Mouse (Mus musculus) c-Kit-positive CD71-positive TER-119-negative erythroid progenitor cells, embryonic 14.5 days (primary cell): ENCODE results near the gene St7l.
A peak's percentile ranks its signal among the peaks of the same experiment; 100 is the strongest.

Source experiments
- DNase-seq: peaks from one replicate; pipeline ENCODE4 v3.0.0-alpha.2; 2013; ENCODE audit warnings: low read depth

Gene St7l

DNA sequence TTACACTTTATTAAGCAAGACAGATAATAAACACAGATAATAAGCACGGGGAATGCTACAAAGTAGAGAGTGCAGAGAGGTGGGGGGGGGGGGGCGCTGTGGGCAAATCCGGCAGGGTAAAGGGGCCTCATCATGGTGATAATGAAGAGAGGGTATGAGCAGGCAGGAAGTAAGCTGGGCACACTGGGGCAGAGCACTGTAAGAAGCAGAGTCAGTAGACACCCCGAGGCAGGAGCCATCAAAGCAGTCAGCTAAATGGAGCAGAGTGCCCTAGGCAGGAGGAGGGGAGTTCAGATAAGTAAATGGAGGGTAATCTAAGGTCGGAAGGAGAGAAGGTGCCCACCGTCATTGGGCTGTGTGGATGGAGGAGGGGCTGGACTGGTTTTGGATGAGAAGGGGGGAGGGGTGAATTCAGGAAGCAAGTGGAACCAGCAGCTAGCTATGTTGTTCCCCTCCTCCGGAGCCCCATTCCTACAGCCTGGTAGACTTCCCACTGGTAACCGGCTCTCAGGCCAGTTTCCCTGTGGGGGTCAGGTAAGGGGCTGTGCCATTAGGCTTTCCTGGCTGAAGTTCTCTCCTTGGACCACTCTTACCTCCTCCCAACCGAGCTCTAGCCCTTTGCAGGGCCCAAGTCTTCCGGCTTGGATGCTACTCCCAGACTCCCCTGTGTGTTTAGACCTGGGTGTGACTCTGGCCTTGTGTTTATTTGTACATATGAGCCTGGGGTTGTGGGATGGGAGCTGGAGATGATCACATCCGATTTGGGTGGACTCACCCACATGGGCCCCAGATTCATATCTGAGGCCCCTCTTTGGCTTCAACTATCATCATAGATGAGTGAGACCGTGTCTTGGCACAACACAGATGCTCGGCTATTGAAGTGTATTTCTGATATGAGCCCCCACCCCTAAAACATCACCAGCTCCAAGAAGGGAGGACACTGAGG lies 99.8 kb downstream of the St7l start:
- no peak for DNase-seq

DNA sequence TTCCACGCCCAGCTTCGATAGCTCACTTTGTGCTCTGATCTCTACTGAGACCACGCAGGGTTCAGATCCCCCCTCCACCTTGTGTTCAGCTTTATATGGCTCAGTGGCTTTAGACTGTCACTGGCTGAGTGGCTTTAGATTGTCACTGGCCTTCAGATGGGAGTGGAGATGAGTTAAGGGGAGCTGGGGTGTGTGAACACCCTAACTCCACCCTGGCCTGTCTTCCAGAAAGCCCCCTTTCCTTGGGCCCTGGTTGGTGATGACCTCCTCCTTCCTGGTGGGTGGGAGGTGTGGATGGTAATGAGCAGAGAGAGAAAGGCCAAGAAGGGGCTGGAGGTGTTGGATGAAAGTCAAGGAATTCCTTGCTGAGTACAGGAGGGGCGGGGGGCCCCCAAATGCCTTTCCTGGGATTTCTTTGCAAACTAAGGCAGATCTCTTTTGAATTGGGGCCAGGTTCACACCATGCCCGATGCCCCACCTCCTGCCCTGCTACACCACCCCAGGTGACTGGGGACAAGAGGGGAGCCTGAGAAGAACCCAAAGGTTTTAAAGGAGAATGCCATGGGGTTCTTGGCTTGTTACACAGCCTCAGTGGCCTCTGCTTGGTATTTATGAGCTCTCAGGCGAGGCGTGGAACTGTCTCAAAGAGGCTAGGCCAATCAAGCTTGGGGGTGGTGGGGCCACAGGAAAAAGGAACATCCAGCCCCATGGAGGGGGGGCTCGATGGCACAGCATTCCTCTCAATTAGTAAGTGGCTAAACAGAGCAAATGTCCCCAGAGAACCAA lies 101.5 kb downstream of the St7l start:
- DNase-seq = no peak

DNA sequence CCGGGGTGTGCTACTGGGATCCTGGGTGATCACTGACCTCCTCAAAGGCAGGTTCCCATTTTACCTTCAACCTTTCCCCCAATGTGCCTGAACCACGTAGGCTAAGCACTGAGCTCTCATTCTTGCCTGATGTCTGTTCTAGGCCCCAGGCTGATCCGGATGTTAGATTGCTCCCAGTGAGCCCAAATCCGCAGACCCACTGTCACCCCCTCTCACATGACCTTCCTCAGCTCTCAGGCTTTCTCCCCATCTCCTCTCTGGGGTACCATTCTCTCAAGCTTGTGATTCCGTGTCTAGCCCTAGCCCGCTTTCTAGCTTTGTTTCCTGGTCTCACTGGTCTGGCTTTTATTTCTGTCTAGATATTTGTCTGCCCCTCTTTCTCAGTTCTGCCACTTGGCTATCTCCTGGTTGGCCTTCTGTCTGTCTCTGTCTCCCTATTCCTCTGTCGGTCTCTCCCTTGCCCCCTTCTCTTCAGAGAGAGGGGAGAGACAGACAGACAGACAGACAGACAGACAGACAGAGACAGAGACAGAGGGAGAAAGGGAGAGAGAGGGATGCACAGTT lies 102.3 kb downstream of the St7l start:
- DNase-seq = no peak

DNA sequence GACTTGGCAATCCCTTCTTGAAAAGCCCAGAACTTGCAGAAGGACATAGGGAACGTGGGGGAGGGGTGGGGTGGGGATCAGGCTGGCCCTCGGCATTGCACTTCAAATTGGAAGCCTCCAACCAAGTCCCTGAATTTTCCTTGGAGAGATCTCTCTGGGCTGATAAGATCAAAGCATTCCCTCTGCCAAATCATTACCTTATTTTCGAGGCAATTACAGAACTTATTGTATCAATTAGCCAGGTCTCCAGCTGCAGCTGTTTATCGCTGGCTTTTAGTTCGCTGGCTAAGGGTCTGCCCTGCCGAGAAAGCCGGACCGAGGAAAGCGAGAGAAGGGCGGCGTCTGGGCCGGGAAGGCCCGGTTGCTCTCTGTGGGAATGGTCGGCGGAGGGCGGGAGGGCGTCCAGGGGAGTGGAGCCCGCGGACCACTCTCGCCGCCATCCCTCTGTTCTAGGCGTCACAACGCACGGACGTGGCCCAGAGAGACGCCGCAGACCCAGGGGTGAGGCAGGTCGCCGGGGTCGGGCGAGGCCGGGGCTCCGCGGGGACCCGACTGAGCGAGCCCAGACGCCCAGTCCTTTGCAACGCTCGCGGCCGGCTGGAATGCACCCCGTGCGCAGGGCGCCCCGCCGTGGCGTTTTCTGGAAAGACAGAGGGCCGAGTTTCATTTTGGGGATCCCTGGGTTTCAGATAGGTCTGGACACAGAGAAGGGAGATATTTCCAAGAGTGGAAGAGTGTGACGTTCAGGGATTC lies 103.9 kb downstream of the St7l start:
- DNase-seq = peak; percentile 38
